Mouse (Mus musculus): ENCODE measurements around the gene Dhfr.

The Dhfr gene

GRCm38 (mm10) chr13:92387367-92387766 is 32.8 kb downstream of the Dhfr start:
- DNase-seq (ENCODE audit: low spot score): no peak

GRCm38 (mm10) chr13:92393047-92393661 is 38.6 kb downstream of the Dhfr start:
- no peak for DNase-seq (ENCODE audit: low spot score)

GRCm38 (mm10) chr13:92398491-92399384 is 44.2 kb downstream of the Dhfr start:
- DNase-seq (ENCODE audit: low spot score): no peak

GRCm38 (mm10) chr13:92402063-92402462 is 47.5 kb downstream of the Dhfr start:
- DNase-seq (ENCODE audit: low spot score): no peak

GRCm38 (mm10) chr13:92403496-92403895 is 49.0 kb downstream of the Dhfr start:
- DNase-seq (ENCODE audit: low spot score): no peak

GRCm38 (mm10) chr13:92410486-92410885 is 56.0 kb downstream of the Dhfr start:
- no peak for DNase-seq (ENCODE audit: low spot score)

GRCm38 (mm10) chr13:92419630-92420029 is 65.1 kb downstream of the Dhfr start:
- no peak for DNase-seq (ENCODE audit: low spot score)

- no peak for DNase-seq (ENCODE audit: low spot score)
Measured at GRCm38 (mm10) chr13:92423711-92424110, 69.2 kb downstream of the Dhfr start.

GRCm38 (mm10) chr13:92425758-92426264 is 71.3 kb downstream of the Dhfr start, which contains the start of gene Ankrd34b:
Ankrd34b (plus strand) TSS chr13:92425896.
- DNase-seq (ENCODE audit: low spot score): peak; percentile 11

GRCm38 (mm10) chr13:92426294-92427051 is 71.9 kb downstream of the Dhfr start:
- no peak for DNase-seq (ENCODE audit: low spot score)

- DNase-seq (ENCODE audit: low spot score): no peak
Measured at GRCm38 (mm10) chr13:92427351-92427855, 72.9 kb downstream of the Dhfr start.

Data from T-cell, adult 2 months (primary cell).